Mouse (Mus musculus) cerebellum, adult 2 months (tissue): ENCODE results near the gene Ly9.

Experiments
- CTCF ChIP-seq: fragments of 200-500 bp; IDR thresholded peaks from 2 replicates; pipeline ENCODE4 v1.5.1; 2011; ENCODE audit warnings: low read depth, mild to moderate bottlenecking, control low read depth, low read length, moderate library complexity, borderline replicate concordance; ENCODE audit not compliant: insufficient read depth
- POLR2A ChIP-seq: fragments of 200-500 bp; IDR thresholded peaks from 2 replicates; pipeline ENCODE4 v1.6.1; 2011; ENCODE audit warnings: low read length, control low read depth, borderline replicate concordance; ENCODE audit not compliant: insufficient read depth

DNA sequence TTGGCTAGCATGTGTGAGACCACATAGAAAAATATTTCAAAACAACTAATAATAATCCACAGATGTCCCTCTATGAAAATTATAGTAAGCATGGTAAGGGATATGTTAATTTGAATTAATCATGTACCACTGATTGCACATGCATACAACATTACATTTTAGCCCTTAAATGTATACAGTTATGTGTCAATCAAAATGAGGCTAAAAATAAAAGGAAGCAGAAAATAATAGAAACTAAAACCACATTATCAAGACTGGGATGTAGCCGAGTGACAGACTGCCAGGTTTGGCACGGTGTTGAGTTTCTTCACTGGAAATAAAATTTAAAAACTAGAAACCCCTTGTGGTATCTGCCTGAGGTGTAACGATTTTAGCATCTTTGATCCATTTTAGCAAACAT lies 12.4 kb upstream of the Ly9 start:
- TF ChIP-seq POLR2A (no peak), CTCF (no peak)
